Mouse (Mus musculus) induced T-regulatory cell, adult 2 months (primary cell): ENCODE measurements around the gene Spata13.

Experiments used
- DNase-seq: peaks from one replicate; pipeline ENCODE4 v3.0.0-alpha.2; 2012; ENCODE audit warnings: low read depth

The Spata13 gene

GRCm38 (mm10) chr14:60749880-60750279 is 116.1 kb downstream of the Spata13 start:
- DNase-seq = no peak

GRCm38 (mm10) chr14:60751581-60751980 is 117.8 kb downstream of the Spata13 start:
- DNase-seq = no peak

DNA sequence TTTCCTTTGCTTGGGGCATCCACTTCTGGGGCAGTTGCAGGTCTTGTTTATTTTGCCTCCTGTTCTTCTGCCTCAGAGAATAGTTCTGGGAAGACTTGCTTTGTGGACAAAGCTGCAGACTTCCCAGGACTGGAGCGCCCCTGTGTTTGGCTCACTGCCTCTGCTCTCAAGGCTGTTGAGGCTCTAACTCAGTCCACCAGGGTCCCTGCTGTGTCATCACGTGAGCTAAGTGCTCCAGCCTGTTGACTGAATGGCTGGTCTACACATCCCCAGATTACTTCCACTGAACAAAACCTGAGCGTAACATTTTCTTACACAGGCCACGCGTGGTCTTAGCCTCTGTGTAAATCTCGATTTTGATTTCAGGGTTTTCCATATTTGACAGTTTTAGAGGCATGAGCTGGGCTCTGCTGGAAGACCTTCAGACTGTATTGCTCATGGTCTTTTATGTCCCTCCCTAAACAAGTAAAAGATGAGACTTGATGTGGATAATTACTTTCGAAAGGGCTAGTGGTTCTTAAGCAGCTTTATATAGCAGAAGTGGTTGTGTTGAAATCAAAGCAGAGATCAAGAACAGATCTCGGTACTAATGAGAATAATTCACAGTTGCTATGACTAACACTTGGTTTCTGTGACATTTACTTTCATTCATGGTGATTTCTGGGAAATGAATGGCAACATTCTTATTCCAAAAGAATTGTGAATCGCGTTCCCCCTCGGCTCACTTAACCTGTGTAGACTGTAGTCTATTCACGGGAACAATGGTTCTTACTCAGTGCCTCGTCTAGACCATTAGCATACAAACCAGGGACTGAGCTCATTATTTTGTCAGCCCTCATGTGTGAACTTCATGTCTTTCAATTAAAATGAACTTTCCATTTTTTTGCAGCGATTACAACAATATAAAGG is 119.3 kb downstream of the Spata13 start:
- DNase-seq = no peak

- DNase-seq = no peak
These were observed 120.0 kb downstream of the Spata13 start for GRCm38 (mm10) chr14:60753801-60754126.

DNA sequence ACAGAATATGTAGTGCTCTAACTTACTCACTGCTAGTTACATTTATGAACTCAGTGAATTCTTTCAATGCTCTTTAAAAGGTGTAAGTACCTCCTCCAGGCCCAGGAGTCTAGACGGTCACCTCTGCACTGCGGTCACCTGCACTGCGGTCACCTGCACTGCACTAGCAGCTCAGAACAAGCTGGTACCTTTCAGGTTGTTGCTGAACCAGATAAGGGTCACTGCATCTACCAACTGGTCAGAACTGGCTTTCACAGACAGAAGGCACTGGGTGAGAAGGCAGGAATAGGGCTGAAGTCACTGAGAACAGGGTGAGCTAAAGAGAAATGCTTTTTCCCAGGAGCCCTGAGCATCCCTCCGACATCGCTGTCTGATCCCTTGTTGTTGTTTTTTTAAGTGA is 120.9 kb downstream of the Spata13 start:
- no peak for DNase-seq

- no peak for DNase-seq
These were observed 122.5 kb downstream of the Spata13 start for GRCm38 (mm10) chr14:60756271-60756670.

DNA sequence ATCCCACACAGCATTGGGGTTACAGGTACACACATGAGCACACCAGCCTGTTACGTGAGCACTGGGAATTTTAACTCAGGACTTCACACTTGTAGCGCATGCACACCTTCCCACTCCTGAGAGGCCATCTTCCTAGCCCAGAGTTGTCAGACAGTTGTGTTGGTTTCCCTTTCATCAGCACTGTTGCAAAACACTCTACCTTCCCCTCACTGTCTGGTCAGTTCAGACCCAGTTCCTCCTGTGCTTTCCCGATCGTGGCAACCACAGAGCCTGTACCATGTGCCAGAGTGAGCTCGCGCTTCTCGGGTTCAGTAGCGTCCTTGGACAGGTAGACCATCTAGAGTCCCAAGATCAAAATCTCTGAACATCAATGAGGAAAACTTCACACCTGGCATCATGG is 123.5 kb downstream of the Spata13 start:
- DNase-seq = no peak

- no peak for DNase-seq
These were observed 123.9 kb downstream of the Spata13 start for GRCm38 (mm10) chr14:60757722-60758121.

DNA sequence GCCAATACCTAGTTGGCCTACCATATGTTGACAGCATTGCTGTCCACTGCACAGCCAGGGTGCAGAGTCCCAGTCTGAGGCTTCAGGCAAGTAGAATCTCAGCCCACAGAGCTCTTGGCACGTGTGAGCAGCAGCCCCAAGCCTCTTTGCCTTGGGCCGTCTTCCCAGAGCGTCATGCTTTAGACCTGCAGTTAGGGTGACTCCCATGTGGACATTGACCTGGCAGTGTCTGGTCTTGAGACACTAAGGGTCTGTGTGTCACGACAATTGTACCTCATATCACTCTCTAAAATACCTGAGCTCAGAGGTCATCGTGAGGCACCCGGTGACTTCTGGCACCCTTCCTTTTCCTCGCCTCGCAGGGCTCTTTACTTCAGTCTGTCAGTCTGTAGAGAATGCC is 125.3 kb downstream of the Spata13 start:
- DNase-seq = no peak

DNA sequence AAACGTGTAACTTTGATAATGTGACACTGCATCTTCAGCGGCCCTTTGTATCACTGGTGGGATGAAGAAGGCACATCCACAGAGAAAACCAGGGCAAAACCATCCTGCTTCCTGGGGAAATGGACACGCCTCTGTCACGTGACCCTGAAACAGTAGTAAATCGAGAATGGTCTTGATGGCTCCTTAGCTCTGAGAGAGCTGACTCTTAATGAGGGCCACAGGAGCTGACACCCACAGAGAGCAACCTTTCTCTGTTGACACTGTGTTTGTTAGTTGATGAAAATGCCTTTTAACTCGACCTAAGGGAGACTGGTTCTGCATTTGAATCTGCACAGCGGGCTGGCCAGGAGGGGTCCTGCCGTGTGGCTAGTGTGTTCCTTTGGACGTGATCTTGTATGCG is 128.0 kb downstream of the Spata13 start:
- DNase-seq = no peak

DNA sequence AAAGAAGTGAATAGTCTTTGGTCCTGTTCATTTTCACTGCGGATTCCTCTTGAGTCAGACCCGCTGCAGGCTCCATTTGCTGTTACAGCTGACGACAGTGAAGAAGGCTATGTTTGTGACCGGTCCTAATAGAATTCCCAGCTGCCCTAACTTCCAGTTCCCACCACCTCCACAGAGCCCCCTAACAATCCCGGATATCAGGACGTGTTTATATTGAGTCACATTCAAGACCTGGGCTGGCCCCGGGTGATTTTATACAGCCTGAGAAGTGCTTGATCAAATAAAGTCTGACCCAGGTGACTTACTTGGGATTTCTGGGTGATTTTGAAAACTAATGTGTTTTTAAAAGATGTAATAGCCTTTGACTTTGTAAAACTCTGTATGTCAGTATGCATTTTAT is 129.0 kb downstream of the Spata13 start:
- no peak for DNase-seq

GRCm38 (mm10) chr14:60763746-60764145 is 129.9 kb downstream of the Spata13 start:
- no peak for DNase-seq

DNA sequence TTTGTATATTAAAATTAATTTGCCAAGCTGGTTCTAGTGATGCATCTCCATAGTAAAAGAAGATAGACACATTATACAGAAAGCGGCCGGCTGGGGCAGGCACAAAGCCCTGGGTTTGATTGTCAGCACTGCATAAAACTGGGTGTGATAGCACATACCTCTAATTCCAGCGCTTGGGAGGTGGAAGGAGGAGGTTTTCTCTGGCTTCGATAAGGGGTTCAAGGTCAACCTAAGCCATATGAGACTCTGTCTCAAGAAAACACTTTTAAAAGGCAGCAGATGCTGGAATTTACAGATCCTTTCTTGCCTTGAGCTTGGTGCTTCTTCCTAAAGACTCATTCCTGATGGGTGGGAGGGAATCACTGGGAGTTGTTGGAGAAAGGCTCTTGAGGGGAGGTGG is 130.7 kb downstream of the Spata13 start:
- DNase-seq = no peak

DNA sequence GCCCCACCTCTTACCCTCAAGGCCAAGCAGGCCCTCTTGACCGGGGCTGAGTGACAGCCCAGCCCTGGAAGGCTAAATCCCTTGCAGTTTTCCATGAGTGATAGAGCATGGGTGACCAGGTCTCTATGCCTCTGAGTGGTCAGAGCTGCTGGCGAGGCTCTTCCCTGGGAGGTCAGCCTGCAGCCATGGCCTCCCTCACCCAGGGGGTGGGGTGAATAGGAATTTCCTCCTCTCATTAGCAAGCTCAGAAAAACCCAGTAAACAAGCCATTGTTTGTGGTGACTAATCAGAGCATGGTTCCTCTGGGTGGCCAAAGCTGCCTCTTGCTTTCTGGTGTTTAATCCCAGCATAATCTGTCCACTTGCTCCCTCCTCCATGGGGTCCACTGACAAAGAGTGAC is 131.2 kb downstream of the Spata13 start:
- DNase-seq = no peak

DNA sequence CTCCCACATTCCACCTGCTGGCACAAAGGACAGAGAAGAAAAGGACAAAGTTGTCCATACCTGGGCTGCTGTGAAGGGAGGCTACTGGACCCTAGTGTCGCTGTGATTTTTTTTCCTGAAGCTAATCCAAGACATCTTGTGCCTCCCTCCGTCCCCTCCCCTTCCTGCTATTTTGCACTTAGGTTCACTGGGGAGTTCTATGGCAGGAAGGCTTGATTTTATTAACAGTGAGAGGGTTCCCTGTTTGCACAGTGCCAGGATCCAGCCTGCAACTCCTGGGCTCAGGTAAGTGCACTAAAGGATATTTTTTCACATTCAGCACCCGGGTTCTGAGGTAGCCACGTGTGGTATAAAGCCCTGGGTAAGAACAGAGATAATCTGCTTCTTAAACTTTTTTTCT is 134.1 kb downstream of the Spata13 start, which contains the start of gene C1qtnf9:
TSS of gene C1qtnf9 (plus strand) at position 251 of the 400 bp plus-strand sequence.
- DNase-seq = no peak

DNA sequence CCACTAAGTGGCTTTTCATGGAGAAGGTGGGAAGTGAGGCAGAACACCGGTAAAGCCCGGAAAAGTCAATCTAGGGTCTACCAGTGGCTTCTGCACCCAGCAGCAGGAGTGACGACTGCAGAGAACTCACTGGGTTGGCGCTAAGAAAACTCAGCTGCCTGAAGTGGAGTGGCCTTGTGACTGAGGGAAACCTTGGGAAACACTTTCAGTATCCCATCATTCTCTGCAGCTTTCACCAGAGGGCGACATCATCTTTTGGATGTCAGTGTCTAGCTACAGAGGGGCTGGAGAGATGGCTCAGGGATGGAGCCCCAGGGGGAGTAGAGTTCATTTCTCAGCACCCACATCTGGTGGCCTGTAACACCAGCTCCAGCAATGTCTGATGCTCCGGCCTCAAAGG is 135.5 kb downstream of the Spata13 start:
- DNase-seq = no peak

- no peak for DNase-seq
These were observed 136.8 kb downstream of the Spata13 start for GRCm38 (mm10) chr14:60770594-60770993.

GRCm38 (mm10) chr14:60771057-60771456 is 137.3 kb downstream of the Spata13 start:
- DNase-seq = peak; percentile 90

- no peak for DNase-seq
These were observed 139.7 kb downstream of the Spata13 start for GRCm38 (mm10) chr14:60773476-60773875.

- no peak for DNase-seq
These were observed 142.7 kb downstream of the Spata13 start for GRCm38 (mm10) chr14:60776521-60776920.

- no peak for DNase-seq
These were observed 143.7 kb downstream of the Spata13 start for GRCm38 (mm10) chr14:60777485-60777919.

DNA sequence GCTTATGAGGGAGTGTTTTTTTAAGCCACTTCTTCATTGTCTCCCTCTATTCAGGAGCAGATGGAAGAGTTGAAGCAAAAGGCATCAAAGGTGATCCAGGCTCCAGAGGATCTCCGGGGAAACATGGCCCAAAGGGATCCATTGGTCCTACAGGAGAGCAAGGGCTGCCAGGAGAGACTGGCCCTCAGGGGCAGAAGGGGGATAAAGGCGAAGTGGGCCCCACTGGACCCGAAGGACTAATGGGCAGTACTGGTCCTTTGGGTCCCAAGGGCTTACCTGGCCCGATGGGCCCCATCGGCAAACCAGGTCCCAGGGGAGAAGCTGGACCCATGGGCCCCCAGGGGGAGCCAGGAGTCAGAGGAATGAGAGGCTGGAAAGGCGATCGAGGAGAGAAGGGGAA is 145.4 kb downstream of the Spata13 start:
- no peak for DNase-seq

DNA sequence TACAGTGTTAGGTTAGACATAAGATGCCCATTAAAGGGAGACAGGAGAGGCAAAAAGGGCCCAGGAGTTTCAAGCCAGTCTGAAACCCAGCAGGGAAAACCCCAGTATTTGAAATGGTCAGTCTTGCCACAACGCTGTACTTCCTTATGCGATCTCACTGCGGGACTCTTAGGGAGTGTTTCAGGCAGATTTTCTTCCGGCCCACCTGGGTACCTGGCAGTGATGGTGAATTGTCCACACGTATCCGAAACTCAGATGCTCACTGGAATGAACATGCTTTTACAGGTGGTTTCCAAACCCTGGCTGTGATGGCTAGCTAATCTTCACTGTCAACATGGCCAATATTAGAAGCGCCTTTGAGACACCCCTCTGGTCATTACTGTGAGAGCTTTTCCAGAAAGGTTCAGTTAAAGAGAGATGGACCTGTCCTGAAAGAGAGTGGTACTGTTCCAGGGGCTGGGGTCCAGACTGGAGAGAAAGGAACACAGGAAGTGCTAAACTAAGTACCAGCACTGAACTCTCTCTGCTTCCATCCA is 148.4 kb downstream of the Spata13 start:
- no peak for DNase-seq

- DNase-seq = peak; percentile 39
These were observed 149.4 kb downstream of the Spata13 start for GRCm38 (mm10) chr14:60783196-60783595.
